14 mouse cellular contexts compared by ENCODE assay signal in genomic region chr4:104993140-104993874, GRCm38 (mm10).
"Had no signal": no experiment of that assay in that cellular context is flagged by ENCODE, and none has a peak within 500 bp of the region (broad histone marks: within the 10 kb centered on the region; RNA-seq: fewer than 3 reads in every experiment).

No protein-coding gene starts in this region.

- H3K4me1 ChIP-seq: intestine, embryonic 15.5 days; limb, embryonic 13.5 days; liver, embryonic 12.5 days; lung, embryonic 15.5 days; midbrain, embryonic 13.5 days; stomach, embryonic 15.5 days had no signal

- H3K27ac ChIP-seq: intestine, embryonic 15.5 days; limb, embryonic 13.5 days; liver, embryonic 12.5 days; lung, embryonic 15.5 days; midbrain, embryonic 13.5 days; stomach, embryonic 15.5 days had no signal

- H3K9me3 ChIP-seq: intestine, embryonic 15.5 days; limb, embryonic 13.5 days; liver, embryonic 12.5 days; lung, embryonic 15.5 days; midbrain, embryonic 13.5 days; stomach, embryonic 15.5 days had no signal

- H3K36me3 ChIP-seq: intestine, embryonic 15.5 days; limb, embryonic 13.5 days; liver, embryonic 12.5 days; lung, embryonic 15.5 days; midbrain, embryonic 13.5 days; stomach, embryonic 15.5 days had no signal

- H3K27me3 ChIP-seq: intestine, embryonic 15.5 days; limb, embryonic 13.5 days; liver, embryonic 12.5 days; lung, embryonic 15.5 days; midbrain, embryonic 13.5 days; stomach, embryonic 15.5 days had no signal

- ATAC-seq: intestine, embryonic 15.5 days; liver, embryonic 12.5 days; midbrain, embryonic 13.5 days had no signal

- H3K9ac ChIP-seq: intestine, embryonic 15.5 days; limb, embryonic 13.5 days; liver, embryonic 12.5 days; lung, embryonic 15.5 days; midbrain, embryonic 13.5 days; stomach, embryonic 15.5 days had no signal

- DNase-seq: kidney, adult 8-10 months; kidney, postnatal 25 days; layer of hippocampus, adult 9-11 months; layer of hippocampus, postnatal 36 days; lung, postnatal 36 days; right cerebral cortex, postnatal 14 days; thymus, adult 2 months; thymus, postnatal 36 days had no signal

- H3K4me2 ChIP-seq: intestine, embryonic 15.5 days; limb, embryonic 13.5 days; liver, embryonic 12.5 days; lung, embryonic 15.5 days; midbrain, embryonic 13.5 days; stomach, embryonic 15.5 days had no signal

- H3K4me3 ChIP-seq: intestine, embryonic 15.5 days; limb, embryonic 13.5 days; liver, embryonic 12.5 days; lung, embryonic 15.5 days; midbrain, embryonic 13.5 days; stomach, embryonic 15.5 days had no signal
